Mouse (Mus musculus): ENCODE measurements around the gene Arid3a. TPM values are rescaled to one million over a fixed set of nuclear protein-coding genes. Genes with fewer than 3 reads are reported as not detected.

Gene Arid3a
- total and polyA plus RNA-seq, 2 experiments, result 0.37 to 0.69 TPM

- Histone ChIP-seq H3K27ac (replicated peaks; ENCODE audit: insufficient read depth, low read depth, low read length) (no peak overlapping the region), H3K4me3 (ENCODE audit: insufficient read depth, low read depth, low read length) (no peak overlapping the region), H3K36me3 (ENCODE audit: control insufficient read depth, insufficient read depth, low read length) (peaks cover 31% of the 10 kb centered on the region), H3K4me1 (ENCODE audit: control insufficient read depth, insufficient read depth, low read length) (peaks cover 9% of the 10 kb centered on the region), H3K9ac (ENCODE audit: low read depth, low read length) (no peak overlapping the region), H3K27me3 (ENCODE audit: control insufficient read depth, insufficient read depth, low read length) (no peaks in the 10 kb centered on the region), H3K79me2 (ENCODE audit: control insufficient read depth, insufficient read depth, low read length) (peaks cover 24% of the 10 kb centered on the region; the same call in 1 of the 2 replicates)
- DNase-seq (ENCODE audit: extremely low read depth, low read depth, low spot score), result no peak
- TF ChIP-seq POLR2A (IDR thresholded peaks at IDR 0.05; ENCODE audit: extremely low read depth, insufficient read depth, low read length) (no peak), CTCF (IDR thresholded peaks at IDR 0.05; ENCODE audit: low read depth, low read length) (no peak)
- 95% methylated on average over 22 of the region's 22 CpGs for WGBS
Measured at GRCm38 (mm10) chr10:79979401-79980155, 52.7 kb downstream of the Arid3a start.

- Histone ChIP-seq H3K36me3 (ENCODE audit: control insufficient read depth, insufficient read depth, low read length) (peaks cover 6% of the 10 kb centered on the region; the same call in 1 of the 2 replicates), H3K27ac (replicated peaks; ENCODE audit: insufficient read depth, low read depth, low read length) (peak overlapping the region; percentile 88), H3K9ac (ENCODE audit: low read depth, low read length) (peak overlapping the region; percentile 85), H3K4me1 (ENCODE audit: control insufficient read depth, insufficient read depth, low read length) (peaks cover 21% of the 10 kb centered on the region), H3K27me3 (ENCODE audit: control insufficient read depth, insufficient read depth, low read length) (no peaks in the 10 kb centered on the region), H3K4me3 (ENCODE audit: insufficient read depth, low read depth, low read length) (peak overlapping the region; percentile 90), H3K79me2 (ENCODE audit: control insufficient read depth, insufficient read depth, low read length) (peaks cover 24% of the 10 kb centered on the region; the same call in 1 of the 2 replicates)
- no peak for TF ChIP-seq CTCF (IDR thresholded peaks at IDR 0.05; ENCODE audit: low read depth, low read length)
- TF ChIP-seq POLR2A (IDR thresholded peaks at IDR 0.05; ENCODE audit: extremely low read depth, insufficient read depth, low read length), result no peak
- WGBS, result 11% methylated on average over 5 of the region's 5 CpGs
- DNase-seq (ENCODE audit: extremely low read depth, low read depth, low spot score), result peak; percentile 56
Measured at GRCm38 (mm10) chr10:79983205-79983604, 56.4 kb downstream of the Arid3a start.

GRCm38 (mm10) chr10:79983670-79984069 lies 56.8 kb downstream of the Arid3a start:
- peak overlapping the region; percentile 85 for H3K9ac ChIP-seq (ENCODE audit: low read depth, low read length)
- H3K4me1 ChIP-seq (ENCODE audit: control insufficient read depth, insufficient read depth, low read length), result peaks cover 21% of the 10 kb centered on the region
- peaks cover 24% of the 10 kb centered on the region; the same call in 1 of the 2 replicates for H3K79me2 ChIP-seq (ENCODE audit: control insufficient read depth, insufficient read depth, low read length)
- 0% methylated on average over 18 of the region's 21 CpGs for WGBS
- H3K27me3 ChIP-seq (ENCODE audit: control insufficient read depth, insufficient read depth, low read length), result no peaks in the 10 kb centered on the region
- H3K4me3 ChIP-seq (ENCODE audit: insufficient read depth, low read depth, low read length), result peak overlapping the region; percentile 90
- H3K27ac ChIP-seq (replicated peaks; ENCODE audit: insufficient read depth, low read depth, low read length), result peak overlapping the region; percentile 88
- DNase-seq (ENCODE audit: extremely low read depth, low read depth, low spot score), result peak; percentile 82
- peaks cover 3% of the 10 kb centered on the region; the same call in 1 of the 2 replicates for H3K36me3 ChIP-seq (ENCODE audit: control insufficient read depth, insufficient read depth, low read length)
- TF ChIP-seq CTCF (IDR thresholded peaks at IDR 0.05; ENCODE audit: low read depth, low read length), result no peak
- 0 out of 2 replicates have a peak, but pooled peaks have one; percentile 35 for TF ChIP-seq POLR2A (IDR thresholded peaks at IDR 0.05; ENCODE audit: extremely low read depth, insufficient read depth, low read length)

GRCm38 (mm10) chr10:79984195-79984816 lies 57.5 kb downstream of the Arid3a start, which contains the start of gene Tmem259:
Gene Tmem259, minus strand, starts transcription at chr10:79984330.
- Histone ChIP-seq H3K79me2 (ENCODE audit: control insufficient read depth, insufficient read depth, low read length) (peaks cover 24% of the 10 kb centered on the region; the same call in 1 of the 2 replicates), H3K27ac (replicated peaks; ENCODE audit: insufficient read depth, low read depth, low read length) (peak within 1 kb of the TSS; percentile 88), H3K4me3 (ENCODE audit: insufficient read depth, low read depth, low read length) (peak within 1 kb of the TSS; percentile 90), H3K36me3 (ENCODE audit: control insufficient read depth, insufficient read depth, low read length) (no peaks in the 10 kb centered on the region; the same call in 1 of the 2 replicates), H3K4me1 (ENCODE audit: control insufficient read depth, insufficient read depth, low read length) (peaks cover 21% of the 10 kb centered on the region), H3K9ac (ENCODE audit: low read depth, low read length) (peak within 1 kb of the TSS; percentile 85), H3K27me3 (ENCODE audit: control insufficient read depth, insufficient read depth, low read length) (0 out of 2 replicates have a peak, but pooled peaks cover 2% of the 10 kb centered on the region)
- peak; percentile 78 for DNase-seq (ENCODE audit: extremely low read depth, low read depth, low spot score)
- TF ChIP-seq CTCF (IDR thresholded peaks at IDR 0.05; ENCODE audit: low read depth, low read length) (peak; percentile 15; the same call in 1 of the 2 replicates), POLR2A (IDR thresholded peaks at IDR 0.05; ENCODE audit: extremely low read depth, insufficient read depth, low read length) (no peak)
- WGBS, result under 1% methylated on average over 47 of the region's 49 CpGs

GRCm38 (mm10) chr10:79984871-79985270 lies 58.0 kb downstream of the Arid3a start:
- WGBS, result under 1% methylated on average over 22 of the region's 22 CpGs
- H3K9ac ChIP-seq (ENCODE audit: low read depth, low read length), result peak overlapping the region; percentile 55

More at GRCm38 (mm10) chr10:79984871-79985270, 58.0 kb downstream of the Arid3a start:
- peak; percentile 98 for DNase-seq (ENCODE audit: extremely low read depth, low read depth, low spot score)
- H3K27ac ChIP-seq (replicated peaks; ENCODE audit: insufficient read depth, low read depth, low read length), result peak overlapping the region; percentile 85
- H3K27me3 ChIP-seq (ENCODE audit: control insufficient read depth, insufficient read depth, low read length), result 0 out of 2 replicates have a peak, but pooled peaks cover 2% of the 10 kb centered on the region
- no peak for TF ChIP-seq CTCF (IDR thresholded peaks at IDR 0.05; ENCODE audit: low read depth, low read length)
- no peak for TF ChIP-seq POLR2A (IDR thresholded peaks at IDR 0.05; ENCODE audit: extremely low read depth, insufficient read depth, low read length)
- peaks cover 21% of the 10 kb centered on the region for H3K4me1 ChIP-seq (ENCODE audit: control insufficient read depth, insufficient read depth, low read length)
- H3K79me2 ChIP-seq (ENCODE audit: control insufficient read depth, insufficient read depth, low read length), result peaks cover 24% of the 10 kb centered on the region; the same call in 1 of the 2 replicates
- no peaks in the 10 kb centered on the region for H3K36me3 ChIP-seq (ENCODE audit: control insufficient read depth, insufficient read depth, low read length)
- H3K4me3 ChIP-seq (ENCODE audit: insufficient read depth, low read depth, low read length), result peak overlapping the region; percentile 90

Measured in liver, adult 2 months (tissue).